ENCODE assay signal across 9 mouse cellular contexts in the genomic region with DNA sequence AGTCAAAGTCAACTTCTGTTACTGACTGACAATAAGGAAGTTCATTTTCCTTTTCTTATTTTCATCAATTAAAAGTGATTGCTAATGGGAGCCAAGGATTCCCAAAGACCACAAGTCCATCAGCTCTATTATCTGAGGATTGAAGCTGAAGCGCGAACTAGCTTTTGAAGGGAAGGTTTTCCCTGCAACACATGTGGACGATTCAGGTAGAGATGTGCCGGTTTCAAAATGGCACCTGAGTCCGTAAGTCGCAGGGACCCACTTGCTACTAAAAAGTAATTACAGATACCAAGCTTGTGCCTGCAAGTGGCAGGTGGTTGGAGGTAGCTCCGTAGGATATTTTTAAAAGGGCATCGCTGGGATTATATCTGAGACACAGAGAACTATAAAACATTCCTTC. TPM values are rescaled to one million over a fixed set of nuclear protein-coding genes. Genes with fewer than 3 reads are reported as not detected.
DNase-seq lines count a peak whose midpoint lies in the region; ATAC-seq and TF ChIP-seq lines count a peak whose summit lies in the region.
"Had no signal": no experiment of that assay in that cellular context is flagged by ENCODE, and none has a peak within 500 bp of the region (broad histone marks: within the 10 kb centered on the region; RNA-seq: fewer than 3 reads in every experiment).

No protein-coding gene starts in this region.

- peaks cover 9% of the 10 kb centered on the region for H3K36me3 ChIP-seq in heart, embryonic 13.5 days
- peaks cover 5 to 7% of the 10 kb centered on the region in 2 experiments for H3K36me3 ChIP-seq in CH12.LX (replicated peaks in 1 of 2; ENCODE audit: control insufficient read depth in 1 of 2, insufficient read depth in 1 of 2, low read length in 1 of 2)
- no peaks in the 10 kb centered on the region for H3K36me3 ChIP-seq in forebrain, embryonic 15.5 days
- H3K36me3 ChIP-seq in liver, embryonic 16.5 days (ENCODE audit: control insufficient read depth, insufficient read depth), result no peaks in the 10 kb centered on the region

- H3K9ac ChIP-seq in heart, embryonic 13.5 days, result peak overlapping the region; percentile 79
- H3K9ac ChIP-seq in CH12.LX (ENCODE audit: insufficient read depth, low read depth), result peak overlapping the region; percentile 98
- H3K9ac ChIP-seq in forebrain, embryonic 15.5 days (replicated peaks), result peak overlapping the region; percentile 81; the same call in 1 of the 2 replicates
- H3K9ac ChIP-seq in liver, embryonic 16.5 days (ENCODE audit: low read depth, low read length), result no peak overlapping the region

- peaks cover 18% of the 10 kb centered on the region for H3K79me2 ChIP-seq in CH12.LX (replicated peaks; ENCODE audit: control insufficient read depth, extremely low read depth, insufficient read depth, poor library complexity, severe bottlenecking)

- no peak for ATAC-seq in heart, embryonic 13.5 days (ENCODE audit: extremely low read depth, insufficient number of reproducible peaks, low FRiP score, low TSS enrichment)
- ATAC-seq in forebrain, embryonic 15.5 days (replicated peaks), result no peak
- ATAC-seq in liver, embryonic 16.5 days (ENCODE audit: low read depth), result no peak

- in situ Hi-C loops in CH12.LX (cut with MboI; ENCODE audit: low pct_ligation_motif_present, low pct_unique_long_range_greater_than_20kb, low sequenced_read_pairs), result loop anchor here (10.0 kb wide), 1 partner anchor 95 kb away; no protein-coding TSS in a partner anchor

- TF ChIP-seq CTCF in CH12.LX (conservative IDR thresholded peaks at IDR 0.05 in 1 of 2, IDR thresholded peaks at IDR 0.05 in 1 of 2; ENCODE audit: low read depth in 2 of 2, low read length in 2 of 2), result no peak

- H3K27me3 ChIP-seq in heart, embryonic 13.5 days (replicated peaks), result 0 out of 2 replicates have a peak, but pooled peaks cover 7% of the 10 kb centered on the region
- no peaks in the 10 kb centered on the region for H3K27me3 ChIP-seq in CH12.LX (replicated peaks)
- no peaks in the 10 kb centered on the region for H3K27me3 ChIP-seq in forebrain, embryonic 15.5 days
- H3K27me3 ChIP-seq in liver, embryonic 16.5 days (ENCODE audit: control insufficient read depth, insufficient read depth, low read depth, low read length), result peaks cover 6% of the 10 kb centered on the region

- no peak for TF ChIP-seq EP300 in CH12.LX (IDR thresholded peaks at IDR 0.05; ENCODE audit: low read length)

- no peak for DNase-seq in heart, postnatal 4 days
- no peak for DNase-seq in CH12.LX (ENCODE audit: extremely low read depth)
- DNase-seq in left cerebral cortex, adult 8-10 months (ENCODE audit: low spot score in 2 of 2), result no peak
- no peak for DNase-seq in layer of hippocampus, postnatal 36 days
- no peak for DNase-seq in cerebellum, postnatal 36 days

- no peak for TF ChIP-seq POLR2A in CH12.LX (IDR thresholded peaks at IDR 0.05; ENCODE audit: low read depth, low read length)

- H3K4me1 ChIP-seq in heart, embryonic 13.5 days, result peaks cover 24% of the 10 kb centered on the region
- peaks cover 5 to 16% of the 10 kb centered on the region in 2 experiments; a peak in 3 of 4 replicates for H3K4me1 ChIP-seq in CH12.LX (ENCODE audit: control insufficient read depth in 1 of 2, insufficient read depth in 2 of 2)
- H3K4me1 ChIP-seq in forebrain, embryonic 15.5 days, result peaks cover 19% of the 10 kb centered on the region
- H3K4me1 ChIP-seq in liver, embryonic 16.5 days (ENCODE audit: control insufficient read depth, low read depth, low read length), result no peaks in the 10 kb centered on the region

- 52% methylated on average over 8 of the region's 8 CpGs for WGBS in heart, embryonic 13.5 days
- 45% methylated on average over 8 of the region's 8 CpGs for WGBS in forebrain, embryonic 15.5 days
- 38% methylated on average over 8 of the region's 8 CpGs for WGBS in liver, embryonic 16.5 days (ENCODE audit: insufficient replicate concordance)

- H3K27ac ChIP-seq in heart, embryonic 13.5 days (replicated peaks), result peak overlapping the region; percentile 95
- peak overlapping the region; percentile 100 for H3K27ac ChIP-seq in CH12.LX (ENCODE audit: insufficient read depth, low read depth)
- peak overlapping the region; percentile 95 for H3K27ac ChIP-seq in forebrain, embryonic 15.5 days (replicated peaks)
- H3K27ac ChIP-seq in liver, embryonic 16.5 days (ENCODE audit: low read length), result peak overlapping the region; percentile 45

- H3K9me3 ChIP-seq in heart, embryonic 13.5 days, result no peaks in the 10 kb centered on the region
- H3K9me3 ChIP-seq in CH12.LX (replicated peaks; ENCODE audit: low read length), result no peaks in the 10 kb centered on the region
- no peaks in the 10 kb centered on the region for H3K9me3 ChIP-seq in forebrain, embryonic 15.5 days
- no peaks in the 10 kb centered on the region for H3K9me3 ChIP-seq in liver, embryonic 16.5 days (replicated peaks; ENCODE audit: control insufficient read depth, low read length)

- TF ChIP-seq RAD21 in CH12.LX (IDR thresholded peaks at IDR 0.05; ENCODE audit: low read depth, low read length), result no peak

- H3K4me3 ChIP-seq in heart, embryonic 13.5 days, result peak overlapping the region; percentile 71
- peak overlapping the region; percentile 40 to 70 (median 62) for H3K4me3 ChIP-seq in CH12.LX (replicated peaks in 1 of 3; ENCODE audit: low read depth in 2 of 3, low read length in 2 of 3, poor library complexity in 1 of 3)
- H3K4me3 ChIP-seq in forebrain, embryonic 15.5 days, result peak overlapping the region; percentile 59
- peak overlapping the region; percentile 50 for H3K4me3 ChIP-seq in liver, embryonic 16.5 days (ENCODE audit: low read depth, low read length)

- peak overlapping the region; percentile 71 for H3K4me2 ChIP-seq in heart, embryonic 13.5 days
- peak overlapping the region; percentile 86 for H3K4me2 ChIP-seq in CH12.LX (ENCODE audit: insufficient read depth, low read depth, poor library complexity, severe bottlenecking)
- peak overlapping the region; percentile 48 for H3K4me2 ChIP-seq in forebrain, embryonic 15.5 days (replicated peaks)
- H3K4me2 ChIP-seq in liver, embryonic 16.5 days (ENCODE audit: low read depth, low read length), result 0 out of 2 replicates have a peak overlapping the region, but pooled peaks have one; percentile 0

- dilution Hi-C loops in CH12.LX (cut with MboI; ENCODE audit: extremely low pct_ligation_motif_present, extremely low pct_unique_long_range_greater_than_20kb, low sequenced_read_pairs), result no loop called here

TF ChIP-seq in CH12.LX, 34 proteins besides CTCF, POLR2A, EP300 and RAD21:
- TF ChIP-seq ZC3H11A (IDR thresholded peaks at IDR 0.05; ENCODE audit: low read depth, low read length) (no peak), USF1 (IDR thresholded peaks at IDR 0.05; ENCODE audit: low read depth, low read length) (no peak), MAZ (IDR thresholded peaks at IDR 0.05; ENCODE audit: low read depth, low read length) (no peak), GABPA (IDR thresholded peaks at IDR 0.05; ENCODE audit: insufficient replicate concordance, low read depth, low read length) (no peak)

RNA-seq across cellular contexts. Expression of gene Tmsb4x, which starts 0.7 kb away (rescaled TPM):
- polyA plus RNA-seq in heart, embryonic 13.5 days (2015; fragmentation: Nextera tagmentation; extraction: Ambion mirVana), result 3,022 and 3,158 TPM in 2 replicates
- total RNA-seq in heart, postnatal 4 days (2021), result 100 to 1,000 TPM; 856 to 962 TPM
- total RNA-seq in CH12.LX (2012; rRNA removed) (2,307 and 2,940 TPM in 2 replicates), CH12.LX (2014; rRNA removed) (6,726 and 7,895 TPM in 2 replicates)
- polyA plus RNA-seq in CH12.LX (2012; ENCODE audit: insufficient read length, low read depth), result 1,685 and 1,828 TPM in 2 replicates
- polyA plus RNA-seq in forebrain, embryonic 15.5 days (2015; fragmentation: Nextera tagmentation; extraction: Ambion mirVana), result 7,356 and 7,374 TPM in 2 replicates
- polyA plus RNA-seq in liver, embryonic 16.5 days (2015; fragmentation: Nextera tagmentation; extraction: Ambion mirVana), result 1,121 and 1,210 TPM in 2 replicates
- total RNA-seq in left cerebral cortex, adult 8-10 months (2022), result 1,000 to 10,000 TPM; 1,163 to 1,347 (median 1,209) TPM
- total RNA-seq in layer of hippocampus, postnatal 36 days (2021), result 1,000 to 10,000 TPM; 1,717 to 1,792 TPM
- total RNA-seq: MEL had no signal

RNA-seq across cellular contexts. Expression of gene Tlr8, which starts 54.3 kb away (rescaled TPM):
- 0.24 and 0.57 TPM in 2 replicates for polyA plus RNA-seq in heart, embryonic 13.5 days (2015; fragmentation: Nextera tagmentation; extraction: Ambion mirVana)
- total RNA-seq in heart, postnatal 4 days (2021), result under 1 TPM; 0.77 to 0.86 TPM
- total RNA-seq in CH12.LX (2012; rRNA removed) (not detected in 2 replicates), CH12.LX (2014; rRNA removed) (not detected in 2 replicates)
- polyA plus RNA-seq in CH12.LX (2012; ENCODE audit: insufficient read length, low read depth), result not detected in 2 replicates
- polyA plus RNA-seq in forebrain, embryonic 15.5 days (2015; fragmentation: Nextera tagmentation; extraction: Ambion mirVana), result 0.05 and 0.09 TPM in 2 replicates
- polyA plus RNA-seq in liver, embryonic 16.5 days (2015; fragmentation: Nextera tagmentation; extraction: Ambion mirVana), result 0.97 and 1.3 TPM in 2 replicates
- total RNA-seq in left cerebral cortex, adult 8-10 months (2022), result under 1 TPM; 0.11 to 0.34 (median 0.24) TPM
- total RNA-seq in layer of hippocampus, postnatal 36 days (2021), result not detected
- total RNA-seq: MEL had no signal

Comparison
In these comparisons a context has a peak if more than half of its experiments do, and no peak if none do; other contexts are left out.
1. H3K27ac ChIP-seq: peak in every context shown above with its lines; median percentile 100 in CH12.LX; 95 in heart, embryonic 13.5 days; 95 in forebrain, embryonic 15.5 days; 45 in liver, embryonic 16.5 days.
2. H3K4me2 ChIP-seq: peak in every context shown above with its lines; median percentile 86 in CH12.LX; 71 in heart, embryonic 13.5 days; 48 in forebrain, embryonic 15.5 days; 0 in liver, embryonic 16.5 days.